Mouse (Mus musculus): ENCODE results near the gene Zfp956. TPM values are rescaled to one million over a fixed set of nuclear protein-coding genes. Genes with fewer than 3 reads are reported as not detected.

Zfp956 gene
- polyA plus RNA-seq, 1 experiment from 2014 or later: 10.3 TPM

DNA sequence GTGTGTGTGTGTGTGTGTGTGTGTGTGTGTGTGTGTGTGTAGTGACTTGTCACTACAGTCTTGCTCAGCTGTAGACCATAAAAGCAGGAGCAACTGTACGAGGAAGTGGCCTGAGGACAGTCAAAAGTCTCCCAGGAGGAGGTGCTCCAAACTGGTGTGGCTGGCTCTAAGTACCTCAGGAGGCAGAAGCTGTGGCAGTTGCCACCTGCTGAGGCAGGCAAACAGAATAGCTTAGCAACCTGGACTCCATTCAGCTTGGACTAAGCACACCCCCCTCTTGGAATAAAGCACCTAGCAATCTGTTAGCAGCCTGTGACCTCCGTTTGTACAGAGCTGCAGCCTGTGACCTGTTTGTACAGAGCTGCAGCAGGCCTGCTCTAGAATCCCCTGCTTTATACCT, 30.7 kb downstream of the Zfp956 start:
- no peaks in the 10 kb centered on the region for H3K4me1 ChIP-seq
- H3K9ac ChIP-seq: no peak overlapping the region
- no peak overlapping the region for H3K4me2 ChIP-seq
- 6% methylated on average over 2 of the region's 2 CpGs for WGBS
- no peaks in the 10 kb centered on the region for H3K27me3 ChIP-seq
- H3K9me3 ChIP-seq: no peaks in the 10 kb centered on the region
- H3K36me3 ChIP-seq (replicated peaks): no peaks in the 10 kb centered on the region
- no peak overlapping the region for H3K27ac ChIP-seq
- no peak for ATAC-seq (ENCODE audit: low FRiP score)
- no peak overlapping the region for H3K4me3 ChIP-seq (replicated peaks)

DNA sequence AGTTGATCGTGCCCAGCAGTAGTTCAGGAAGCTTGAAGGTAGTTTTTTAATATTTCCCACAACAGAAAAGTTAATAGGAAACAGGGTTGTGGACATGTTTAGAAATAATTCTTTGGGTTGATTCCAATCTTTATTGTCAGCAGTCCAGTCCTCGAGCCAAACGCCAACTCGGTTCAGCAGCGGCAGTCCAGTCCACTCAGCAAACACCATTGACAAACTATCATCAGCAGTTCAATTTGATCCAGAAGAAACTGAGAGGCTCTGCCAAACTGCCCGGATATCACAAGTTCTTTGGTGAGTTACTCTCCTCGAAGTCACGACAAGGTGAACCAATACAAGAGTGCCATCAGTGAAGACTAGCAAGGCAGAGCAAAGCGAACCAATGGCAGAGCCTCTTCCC, 42.5 kb downstream of the Zfp956 start:
- Histone ChIP-seq H3K4me1 (no peaks in the 10 kb centered on the region), H3K9ac (no peak overlapping the region), H3K9me3 (no peaks in the 10 kb centered on the region), H3K27me3 (no peaks in the 10 kb centered on the region), H3K4me2 (no peak overlapping the region), H3K36me3 (replicated peaks) (no peaks in the 10 kb centered on the region), H3K4me3 (replicated peaks) (no peak overlapping the region), H3K27ac (no peak overlapping the region)
- 94% methylated on average over 9 of the region's 9 CpGs for WGBS
- no peak for ATAC-seq (ENCODE audit: low FRiP score)

DNA sequence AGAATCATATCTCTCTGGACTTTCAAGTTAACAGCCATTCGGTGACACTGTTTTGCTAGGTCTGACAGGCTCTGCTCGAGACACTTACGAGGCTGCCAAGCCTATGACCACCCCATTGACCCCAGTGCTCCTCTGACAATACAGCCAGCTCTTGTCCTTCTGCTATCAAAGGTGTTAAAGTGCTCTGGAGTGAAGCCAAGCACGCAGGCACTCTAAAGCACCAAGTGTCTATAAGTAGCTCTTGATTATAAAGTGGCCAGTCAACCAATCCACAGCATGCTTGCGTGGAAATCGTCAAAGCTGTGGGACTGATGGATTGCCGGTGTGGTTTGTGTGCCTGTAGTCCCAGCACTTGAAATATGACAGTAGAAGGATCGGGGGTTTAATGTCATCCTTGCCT, 57.5 kb downstream of the Zfp956 start:
- H3K36me3 ChIP-seq (replicated peaks): no peaks in the 10 kb centered on the region
- WGBS: 50% methylated on average over 8 of the region's 8 CpGs

More for the DNA sequence above, 57.5 kb downstream of the Zfp956 start:
- Histone ChIP-seq H3K4me2 (no peak overlapping the region), H3K9me3 (no peaks in the 10 kb centered on the region), H3K27ac (no peak overlapping the region), H3K4me3 (replicated peaks) (no peak overlapping the region), H3K27me3 (no peaks in the 10 kb centered on the region; the same call in 1 of the 2 replicates), H3K9ac (no peak overlapping the region), H3K4me1 (no peaks in the 10 kb centered on the region)
- ATAC-seq (ENCODE audit: low FRiP score): 0 out of 2 replicates have a peak, but pooled peaks have one; percentile 33

Other genes starting within 250 kb of the Zfp956 start
- gene Pdia4, start 140.0 kb upstream of the Zfp956 start, polyA plus RNA-seq (2016; fragmentation: Nextera tagmentation; extraction: Ambion mirVana): 156 and 191 TPM in 2 replicates
- gene Zfp786, start 122.5 kb upstream of the Zfp956 start, polyA plus RNA-seq (2016; fragmentation: Nextera tagmentation; extraction: Ambion mirVana): 12.1 and 12.4 TPM in 2 replicates
- 12.3 and 12.5 TPM in 2 replicates for gene Zfp398, start 117.7 kb upstream of the Zfp956 start, polyA plus RNA-seq (2016; fragmentation: Nextera tagmentation; extraction: Ambion mirVana)
- gene Zfp282, start 76.2 kb upstream of the Zfp956 start, polyA plus RNA-seq (2016; fragmentation: Nextera tagmentation; extraction: Ambion mirVana): 23.5 and 24.0 TPM in 2 replicates
- 19.7 and 20.6 TPM in 2 replicates for gene Zfp212, start 32.9 kb upstream of the Zfp956 start, polyA plus RNA-seq (2016; fragmentation: Nextera tagmentation; extraction: Ambion mirVana)
- gene Zfp777, start 95.5 kb downstream of the Zfp956 start, polyA plus RNA-seq (2016; fragmentation: Nextera tagmentation; extraction: Ambion mirVana): 10.8 and 11.8 TPM in 2 replicates
- 27.4 and 28.3 TPM in 2 replicates for gene Zfp746, start 133.2 kb downstream of the Zfp956 start, polyA plus RNA-seq (2016; fragmentation: Nextera tagmentation; extraction: Ambion mirVana)